Mouse (Mus musculus) T-helper 17 cell (primary cell): ENCODE measurements at regions not wholly inside any gene's neighbourhood (a gene's known extent, or its start where the extent isn't known, plus 50 kb on each side); places are given as distances from the start of the nearest gene placed in this dataset.

Experiments used
- in situ Hi-C, 2 experiments: fragments of 300-600 bp; cut with MboI, MseI; formaldehyde crosslinking; loops; 1 replicate in 1 of 2; 2 replicates in 1 of 2; pipeline ENCODE4 v1.15.1; 2025; ENCODE audit warnings: high pct_unique_total_duplicates in 2 of 2

DNA sequence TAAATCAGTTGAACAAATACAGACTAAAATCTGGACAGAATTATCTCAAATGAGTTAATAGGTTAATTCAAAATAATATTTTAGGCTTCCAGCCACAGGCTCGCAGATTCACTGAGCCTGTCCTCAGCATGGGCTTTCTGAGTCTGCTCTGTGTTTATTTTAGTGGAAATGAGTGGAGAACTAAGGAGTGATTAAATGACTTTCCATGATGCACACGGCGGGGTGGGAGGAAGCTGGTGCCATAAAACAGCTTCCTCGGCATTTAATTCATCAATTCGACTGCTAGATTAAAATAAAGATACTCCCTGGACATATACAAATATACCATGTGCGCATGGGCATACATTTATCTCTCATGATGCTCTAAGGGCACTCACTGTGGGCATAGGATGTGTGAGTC is 104.4 kb upstream of the Arglu1 start:
- in situ Hi-C loops = no loop called here

DNA sequence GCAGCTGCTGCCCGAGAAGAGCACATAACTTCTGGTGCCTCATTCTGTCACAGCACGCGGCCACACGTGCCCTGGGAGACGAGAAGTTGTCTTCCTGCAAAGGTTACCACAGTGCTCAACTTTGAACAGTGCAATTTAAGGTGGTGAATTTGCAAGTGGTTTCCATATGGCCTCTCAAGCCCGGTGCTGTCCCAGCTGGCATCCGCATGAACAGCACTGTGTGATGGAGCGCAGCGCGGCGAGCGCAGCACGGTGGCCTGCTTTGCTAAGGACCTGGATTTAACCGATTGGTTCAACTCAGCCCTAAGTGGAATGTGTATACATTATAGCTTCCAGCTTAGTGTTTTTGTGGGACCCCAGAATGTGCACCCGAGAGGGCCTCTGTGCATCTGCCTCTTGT is 89.6 kb upstream of the Arglu1 start:
- in situ Hi-C loops = no loop called here

DNA sequence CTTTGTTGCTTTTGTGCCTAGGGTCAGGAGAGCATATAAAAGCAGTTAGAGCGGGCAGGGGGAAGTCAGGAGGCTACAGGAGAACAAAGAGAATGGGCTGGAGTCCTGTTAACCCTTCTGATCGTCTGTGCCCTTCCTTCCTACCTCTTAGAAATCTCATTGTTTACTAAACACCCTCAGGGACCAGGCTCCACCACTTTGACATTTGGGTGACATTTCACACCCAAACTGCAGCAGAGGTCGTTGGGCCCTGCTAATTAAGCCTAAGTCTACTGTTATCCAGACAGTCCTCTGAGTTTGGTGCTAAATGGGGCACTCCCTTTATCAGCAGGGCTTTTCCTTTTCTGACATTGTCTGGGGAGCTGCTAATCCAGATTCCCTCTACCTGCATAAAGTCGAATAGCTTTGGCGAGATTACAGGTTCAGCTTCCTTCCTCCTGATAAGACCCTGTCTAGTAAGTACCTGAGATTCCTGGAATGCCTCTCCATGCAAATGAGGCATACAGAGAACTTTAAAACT is 84.2 kb upstream of the Arglu1 start:
- in situ Hi-C loops = no loop called here

- in situ Hi-C loops = no loop called here
These were observed 82.1 kb upstream of the Arglu1 start for GRCm38 (mm10) chr8:8772424-8772823.

GRCm38 (mm10) chr8:8770397-8770796 is 80.1 kb upstream of the Arglu1 start:
- in situ Hi-C loops = no loop called here

- in situ Hi-C loops = no loop called here
These were observed 72.0 kb upstream of the Arglu1 start for GRCm38 (mm10) chr8:8762354-8762753.

- in situ Hi-C loops = no loop called here
These were observed 68.0 kb upstream of the Arglu1 start for GRCm38 (mm10) chr8:8758283-8758682.

DNA sequence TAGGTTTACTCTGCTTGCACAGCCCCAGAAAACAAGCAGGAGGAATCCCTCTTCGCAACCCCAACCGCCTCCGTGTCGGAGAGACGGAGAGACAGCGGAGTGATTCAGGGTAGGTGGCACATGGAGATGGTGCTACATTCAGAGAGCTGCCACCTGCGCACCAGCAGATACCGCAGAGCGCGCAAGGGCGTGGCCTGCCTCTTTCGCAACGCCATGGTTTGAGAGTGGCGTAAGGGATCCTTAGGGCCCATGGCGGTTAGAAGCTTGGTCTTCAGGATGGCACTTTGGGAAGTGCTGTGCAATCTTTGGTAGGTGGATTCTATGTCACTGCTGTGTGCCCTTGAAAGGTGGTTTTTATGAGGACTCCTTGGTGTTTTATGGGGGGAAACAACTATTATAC is 60.9 kb upstream of the Arglu1 start:
- in situ Hi-C loops = no loop called here

- in situ Hi-C loops = no loop called here
These were observed 56.4 kb upstream of the Arglu1 start for GRCm38 (mm10) chr8:8746691-8747090.

DNA sequence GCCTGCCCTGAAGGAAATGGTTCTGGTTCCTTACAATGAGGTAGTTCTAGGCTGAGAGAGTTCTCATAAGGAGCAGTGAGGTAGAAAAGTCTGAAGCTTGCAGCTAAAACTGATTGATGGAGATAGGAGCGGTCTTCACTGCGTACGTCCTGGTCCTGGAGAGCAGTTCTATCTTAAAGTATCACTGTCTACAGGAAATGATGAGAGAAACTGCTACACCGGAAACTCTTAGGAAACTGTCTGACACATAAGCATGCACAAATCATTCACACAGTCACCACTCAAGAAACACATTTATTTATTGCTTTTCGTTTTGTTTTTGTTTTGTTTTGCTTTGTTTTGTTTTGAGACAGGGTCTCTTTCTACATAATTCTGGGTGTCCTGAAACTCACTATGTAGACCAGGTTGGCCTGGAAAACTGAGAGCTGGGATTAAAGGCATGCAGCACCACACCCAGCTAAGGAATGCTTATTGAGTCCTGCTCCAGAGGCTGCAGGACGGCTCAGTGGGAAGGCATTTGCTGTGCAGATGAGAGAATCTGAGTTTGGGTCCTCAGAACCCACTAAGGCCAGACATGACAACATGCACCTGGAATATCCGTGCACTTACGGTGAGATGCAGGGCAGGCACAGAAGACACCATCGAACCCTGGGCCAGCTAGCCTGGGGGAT is 55.4 kb upstream of the Arglu1 start:
- in situ Hi-C loops = no loop called here
